Mouse (Mus musculus) erythroblast, embryonic 14.5 days (primary cell): ENCODE measurements at regions not wholly inside any gene's neighbourhood (a gene's known extent, or its start where the extent isn't known, plus 50 kb on each side); places are given as distances from the start of the nearest gene placed in this dataset.

ENCODE experiments used
- H3K27me3 ChIP-seq: 2 replicates; pipeline ENCODE4 v1.6.1; 2012; ENCODE audit warnings: inconsistent platforms; ENCODE audit not compliant: control insufficient read depth
- H3K36me3 ChIP-seq: 2 replicates; pipeline ENCODE4 v1.6.1; 2012; ENCODE audit warnings: mild to moderate bottlenecking, inconsistent platforms; ENCODE audit not compliant: control insufficient read depth
- H3K4me1 ChIP-seq: 2 replicates; pipeline ENCODE4 v1.6.1; 2012; ENCODE audit warnings: inconsistent platforms; ENCODE audit not compliant: control insufficient read depth
- H3K4me3 ChIP-seq: replicated peaks from 2 replicates; pipeline ENCODE3; 2012; ENCODE audit warnings: moderate library complexity, mild to moderate bottlenecking, inconsistent platforms
- H3K9me3 ChIP-seq: 2 replicates; pipeline ENCODE4 v1.6.1; 2012; ENCODE audit warnings: low read length, inconsistent platforms, mixed read lengths; ENCODE audit not compliant: control insufficient read depth
- GATA1 ChIP-seq: IDR thresholded peaks from 2 replicates; pipeline ENCODE4 v1.6.1; 2012; ENCODE audit warnings: low read length, inconsistent platforms, mixed read lengths
- TAL1 ChIP-seq: IDR thresholded peaks from 3 replicates; pipeline ENCODE4 v1.6.1; 2012; ENCODE audit warnings: low read length, inconsistent platforms, mixed read lengths

DNA sequence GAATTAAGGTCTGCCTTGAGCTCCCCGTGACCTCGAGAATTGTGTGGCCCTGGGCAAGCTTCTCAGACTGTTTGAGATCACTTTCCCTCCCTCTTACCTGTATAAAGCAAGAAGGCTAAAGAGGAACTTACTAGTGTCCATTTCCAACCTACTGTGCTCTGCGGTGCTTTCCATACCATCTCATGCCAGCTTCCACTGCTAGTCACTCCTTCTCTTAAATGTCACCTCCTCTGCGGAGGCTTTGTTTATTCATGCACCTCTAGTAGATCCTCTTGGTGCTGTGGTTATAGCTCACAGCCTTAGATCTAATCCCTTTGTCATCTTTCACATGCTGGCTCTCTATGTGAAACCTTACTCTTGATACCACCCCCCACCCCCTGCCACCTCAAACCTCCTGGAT is 2310.3 kb upstream of the Lrrc6 start:
- H3K4me1 ChIP-seq = no peaks in the 10 kb centered on the region
- no peaks in the 10 kb centered on the region for H3K27me3 ChIP-seq
- H3K9me3 ChIP-seq = peaks cover 21% of the 10 kb centered on the region
- TF ChIP-seq TAL1 = no peak
- no peak for TF ChIP-seq GATA1
- H3K4me3 ChIP-seq = no peak overlapping the region
- H3K36me3 ChIP-seq = no peaks in the 10 kb centered on the region

DNA sequence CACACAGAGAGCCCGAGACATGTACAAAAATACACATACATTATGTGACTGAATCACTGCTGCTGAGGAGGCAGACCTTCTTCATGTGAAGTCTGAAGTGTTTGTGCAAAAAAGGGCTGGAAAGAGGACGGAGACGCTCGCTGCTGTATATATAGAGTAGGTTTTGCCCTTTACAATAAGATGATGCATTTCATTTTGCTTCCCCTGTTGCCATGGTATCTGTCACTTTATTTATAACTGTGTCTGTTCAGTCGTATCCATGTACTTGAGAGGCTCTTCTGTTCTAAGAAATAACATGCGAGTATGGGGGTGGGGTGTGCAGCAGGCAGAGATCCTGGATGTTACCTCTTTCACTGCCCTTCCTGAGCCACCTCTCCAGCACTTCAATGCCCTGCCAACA is 2309.9 kb upstream of the Lrrc6 start:
- H3K27me3 ChIP-seq = no peaks in the 10 kb centered on the region
- TF ChIP-seq GATA1 (no peak), TAL1 (no peak)
- H3K4me1 ChIP-seq = no peaks in the 10 kb centered on the region
- H3K4me3 ChIP-seq = no peak overlapping the region
- no peaks in the 10 kb centered on the region for H3K36me3 ChIP-seq
- peaks cover 20% of the 10 kb centered on the region for H3K9me3 ChIP-seq

DNA sequence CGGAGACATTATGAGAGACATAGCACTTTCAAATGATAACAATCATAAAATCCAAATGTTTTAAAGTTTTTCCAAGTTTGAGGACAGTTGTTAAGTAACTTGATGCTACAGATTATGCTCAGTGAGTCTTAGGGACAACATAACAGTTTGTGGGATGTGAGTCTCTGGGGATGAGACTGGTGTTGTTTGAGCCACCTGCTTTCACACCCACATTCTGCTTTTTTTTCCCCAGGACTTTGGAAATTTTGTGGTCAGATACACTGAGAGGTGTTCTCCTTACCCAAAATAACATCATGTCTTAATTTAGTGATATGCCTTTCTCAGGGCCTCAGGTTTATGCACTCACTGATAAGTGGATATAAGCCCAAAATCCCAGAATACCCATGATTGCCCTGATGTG is 2307.5 kb upstream of the Lrrc6 start:
- TF ChIP-seq GATA1 (no peak), TAL1 (no peak)
- peaks cover 19% of the 10 kb centered on the region for H3K9me3 ChIP-seq
- no peak overlapping the region for H3K4me3 ChIP-seq
- H3K36me3 ChIP-seq = no peaks in the 10 kb centered on the region
- H3K27me3 ChIP-seq = no peaks in the 10 kb centered on the region
- no peaks in the 10 kb centered on the region for H3K4me1 ChIP-seq

DNA sequence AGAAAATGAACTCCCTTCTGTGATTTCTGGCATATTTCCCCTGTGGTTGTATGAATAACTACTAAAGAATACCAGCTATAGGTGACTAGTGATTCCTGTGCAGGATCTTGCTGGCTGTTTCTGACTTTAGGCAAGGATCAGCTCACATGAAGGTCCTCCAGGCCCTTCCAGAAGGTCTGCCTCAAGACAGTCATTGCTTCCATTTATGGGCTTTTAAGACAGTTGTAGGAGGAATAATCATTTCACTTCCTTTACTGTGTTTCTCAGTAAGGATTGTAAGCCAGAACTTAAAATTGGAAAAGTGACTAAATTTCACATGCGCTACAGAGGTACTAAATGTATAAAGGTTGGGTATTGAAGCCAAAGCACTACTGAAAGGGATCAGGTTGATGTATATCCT is 2303.5 kb upstream of the Lrrc6 start:
- no peaks in the 10 kb centered on the region for H3K27me3 ChIP-seq
- no peaks in the 10 kb centered on the region for H3K36me3 ChIP-seq
- no peak overlapping the region for H3K4me3 ChIP-seq
- no peaks in the 10 kb centered on the region for H3K4me1 ChIP-seq
- no peak for TF ChIP-seq GATA1
- no peak for TF ChIP-seq TAL1
- H3K9me3 ChIP-seq = peaks cover 5% of the 10 kb centered on the region

DNA sequence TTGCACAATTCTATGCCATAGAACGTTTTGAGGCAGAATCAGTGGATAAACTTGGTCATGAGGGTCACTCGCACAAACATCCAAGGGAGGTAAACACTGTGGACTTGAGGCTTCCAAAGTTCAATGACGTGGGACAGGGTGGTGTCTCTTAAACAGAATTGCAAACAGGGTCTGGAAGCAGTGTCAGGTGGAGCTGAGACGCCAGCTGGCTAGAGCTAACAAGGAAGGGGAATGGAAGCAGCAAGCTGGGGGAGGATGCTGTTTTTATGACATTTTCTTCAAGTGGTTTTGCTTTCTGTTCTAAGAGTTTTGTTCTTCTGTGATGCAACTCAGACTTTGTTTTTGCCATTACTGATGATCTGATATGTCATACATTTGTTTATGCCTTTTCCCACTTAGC is 2301.1 kb upstream of the Lrrc6 start:
- no peaks in the 10 kb centered on the region for H3K4me1 ChIP-seq
- no peaks in the 10 kb centered on the region for H3K27me3 ChIP-seq
- H3K4me3 ChIP-seq = no peak overlapping the region
- peaks cover 8% of the 10 kb centered on the region for H3K9me3 ChIP-seq
- TF ChIP-seq TAL1 (no peak), GATA1 (no peak)
- no peaks in the 10 kb centered on the region for H3K36me3 ChIP-seq

DNA sequence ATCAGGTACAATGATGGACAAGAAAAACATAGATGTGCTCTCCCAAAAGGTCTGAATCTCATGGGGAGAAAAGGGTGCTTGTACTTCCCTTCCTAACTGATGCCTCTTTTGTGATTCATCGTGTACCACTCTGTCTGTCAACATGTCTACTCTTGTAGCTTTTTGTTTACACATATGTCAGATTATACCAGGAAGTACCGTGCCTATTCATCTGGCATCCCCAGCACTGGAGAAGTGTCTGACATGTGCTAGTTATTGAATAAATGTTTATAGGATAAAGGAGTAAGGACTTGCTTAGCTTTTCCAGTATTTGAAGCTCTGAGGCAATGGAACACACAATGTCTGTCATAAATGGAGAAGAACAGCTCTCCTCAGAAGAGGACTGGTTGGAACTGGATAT is 2296.7 kb upstream of the Lrrc6 start:
- Histone ChIP-seq H3K27me3 (no peaks in the 10 kb centered on the region), H3K9me3 (peaks cover 5% of the 10 kb centered on the region), H3K4me1 (no peaks in the 10 kb centered on the region), H3K4me3 (no peak overlapping the region), H3K36me3 (no peaks in the 10 kb centered on the region)
- TF ChIP-seq TAL1 (no peak), GATA1 (no peak)

DNA sequence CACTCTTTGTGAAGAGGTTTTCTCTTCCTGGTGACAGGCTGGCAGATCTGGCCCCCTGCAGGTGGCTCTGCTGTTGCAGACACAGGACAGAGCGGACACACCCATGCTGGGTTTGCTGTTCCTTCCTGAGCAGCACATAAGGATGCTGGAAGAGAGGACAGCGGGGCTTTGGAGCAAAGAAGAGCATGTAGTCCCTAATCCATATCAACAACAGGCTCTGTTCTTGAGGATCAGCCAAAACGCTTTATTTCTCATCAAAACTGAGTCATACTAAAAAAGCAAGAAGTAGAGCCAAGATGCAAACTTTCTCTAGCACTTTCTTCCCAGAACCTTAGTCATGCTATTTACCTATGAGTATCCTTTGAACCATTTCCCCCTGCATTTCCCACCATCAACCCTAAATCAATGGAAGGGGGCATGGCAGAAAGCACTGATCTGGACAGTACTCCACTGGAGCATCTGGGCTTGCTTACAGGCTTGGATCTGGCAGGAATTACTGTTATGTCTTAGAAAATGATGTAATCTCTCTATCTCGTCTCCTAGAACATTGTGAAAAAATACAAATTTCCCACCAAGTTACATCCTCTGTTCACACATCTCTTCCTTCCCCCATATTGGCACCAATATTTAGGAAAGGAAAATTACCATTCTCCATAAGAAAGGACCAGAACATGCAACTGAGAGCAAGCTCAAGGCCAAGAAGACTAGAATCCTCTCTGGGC is 2294.7 kb upstream of the Lrrc6 start:
- no peaks in the 10 kb centered on the region for H3K4me1 ChIP-seq
- H3K36me3 ChIP-seq = no peaks in the 10 kb centered on the region
- no peak overlapping the region for H3K4me3 ChIP-seq
- peaks cover 3% of the 10 kb centered on the region for H3K9me3 ChIP-seq
- H3K27me3 ChIP-seq = no peaks in the 10 kb centered on the region
- no peak for TF ChIP-seq TAL1
- no peak for TF ChIP-seq GATA1

DNA sequence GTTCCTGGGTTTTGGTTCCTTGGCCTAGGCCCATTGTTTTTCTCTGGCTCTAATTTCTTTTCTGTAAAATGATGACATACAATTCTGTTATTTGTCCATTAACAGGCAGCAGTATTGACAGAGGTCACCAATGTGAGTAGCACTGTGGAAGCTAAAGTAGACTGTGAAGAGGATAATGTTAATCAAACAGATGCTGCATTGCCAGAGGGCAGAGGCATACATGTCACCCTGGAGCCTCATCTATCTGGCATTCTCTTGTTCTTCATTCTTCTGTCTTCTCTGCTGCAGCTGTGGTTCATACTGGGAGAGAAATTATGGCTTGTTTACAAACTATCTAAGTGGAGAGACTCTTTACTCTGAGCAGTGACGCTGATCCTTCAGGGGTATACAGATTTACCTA is 2259.2 kb upstream of the Lrrc6 start:
- H3K4me1 ChIP-seq = no peaks in the 10 kb centered on the region
- H3K4me3 ChIP-seq = no peak overlapping the region
- H3K27me3 ChIP-seq = no peaks in the 10 kb centered on the region
- peaks cover 8% of the 10 kb centered on the region for H3K9me3 ChIP-seq
- no peak for TF ChIP-seq TAL1
- TF ChIP-seq GATA1 = no peak
- no peaks in the 10 kb centered on the region for H3K36me3 ChIP-seq

DNA sequence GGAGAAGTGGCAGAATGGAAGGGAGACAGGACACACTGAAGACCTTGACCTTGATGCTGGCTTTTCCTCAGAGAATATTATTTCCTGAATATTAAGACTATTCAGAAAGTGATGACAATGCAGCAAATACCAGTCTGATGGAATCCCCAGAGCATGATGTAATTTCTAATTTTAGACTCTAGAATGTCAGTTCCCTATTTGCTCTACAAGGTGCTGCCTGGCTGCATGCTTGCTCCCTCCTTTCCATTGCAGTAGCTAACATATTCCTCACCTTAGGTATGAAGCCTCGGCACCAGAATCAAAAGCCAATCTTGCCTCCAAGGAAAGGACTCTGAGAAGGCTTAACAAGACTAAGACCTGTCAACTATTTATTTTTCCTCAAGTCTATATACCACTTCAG is 2254.5 kb upstream of the Lrrc6 start:
- Histone ChIP-seq H3K4me3 (no peak overlapping the region), H3K9me3 (peaks cover 7% of the 10 kb centered on the region; the same call in 1 of the 2 replicates), H3K27me3 (no peaks in the 10 kb centered on the region), H3K36me3 (no peaks in the 10 kb centered on the region), H3K4me1 (no peaks in the 10 kb centered on the region)
- TF ChIP-seq TAL1 (no peak), GATA1 (no peak)

DNA sequence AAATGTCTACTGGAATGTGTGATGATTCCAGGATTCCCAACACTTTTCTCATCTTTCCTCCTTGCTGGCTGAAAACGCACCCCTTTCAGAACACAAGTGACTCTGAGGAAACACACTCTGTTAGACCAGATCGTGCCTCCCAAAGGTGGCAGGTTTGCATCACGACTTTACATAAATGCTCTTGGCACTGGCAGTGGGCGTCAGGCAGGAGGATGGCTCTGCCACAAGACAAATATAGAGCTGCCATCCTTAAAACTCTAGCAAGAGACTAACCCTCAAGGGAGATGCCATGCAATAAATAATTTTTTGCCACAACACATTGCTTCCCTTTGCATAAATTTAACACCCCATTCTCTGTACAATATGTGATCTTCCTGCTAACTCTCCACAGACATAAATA is 2254.1 kb upstream of the Lrrc6 start:
- TF ChIP-seq GATA1 (no peak), TAL1 (no peak)
- H3K4me1 ChIP-seq = no peaks in the 10 kb centered on the region
- H3K27me3 ChIP-seq = no peaks in the 10 kb centered on the region
- H3K4me3 ChIP-seq = no peak overlapping the region
- no peaks in the 10 kb centered on the region for H3K36me3 ChIP-seq
- peaks cover 5% of the 10 kb centered on the region; the same call in 1 of the 2 replicates for H3K9me3 ChIP-seq
